Mouse (Mus musculus): Measurements from ENCODE around the gene Chmp3.

DNA sequence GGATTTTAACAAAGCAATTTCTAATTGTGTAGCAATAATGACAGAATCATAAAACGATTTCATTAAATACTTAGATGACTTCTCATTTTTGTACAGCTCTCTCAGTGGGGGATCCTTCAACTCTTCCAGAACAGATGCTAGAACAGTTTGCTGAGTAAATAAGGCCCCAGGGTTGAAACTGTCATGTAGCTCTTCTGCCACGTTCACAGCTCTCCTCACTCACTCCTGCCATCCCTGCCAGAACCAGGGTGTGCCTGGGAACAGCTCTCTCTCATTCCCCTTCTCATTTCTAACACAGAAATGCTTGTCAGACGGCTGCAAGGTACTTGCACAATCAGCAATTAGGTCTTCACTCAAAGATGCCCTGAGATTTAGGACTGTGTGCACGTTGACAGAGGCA is 40.6 kb upstream of the Chmp3 start:
- TF ChIP-seq CTCF (IDR thresholded peaks at IDR 0.05; ENCODE audit: low read depth) (no peak), EP300 (IDR thresholded peaks at IDR 0.05; ENCODE audit: low read depth) (no peak)

All from heart, postnatal 0 days (tissue).